Mouse (Mus musculus): Measurements from ENCODE around the gene Mtus2. TPM values are rescaled to one million over a fixed set of nuclear protein-coding genes. Genes with fewer than 3 reads are reported as not detected.
A peak's percentile ranks its signal among the peaks of the same experiment; 100 is the strongest.

Gene Mtus2
- polyA plus RNA-seq, 1 experiment from 2014 or later: 93.6 TPM

GRCm38 (mm10) chr5:148233714-148234113 is 276.6 kb downstream of the Mtus2 start:
- H3K4me1 ChIP-seq (ENCODE audit: control insufficient read depth, insufficient read depth, low read length): no peaks in the 10 kb centered on the region
- no peak for ATAC-seq (replicated peaks; ENCODE audit: insufficient number of reproducible peaks, low FRiP score, low TSS enrichment)
- 80% methylated on average over 18 of the region's 18 CpGs for WGBS (ENCODE audit: insufficient replicate concordance)

GRCm38 (mm10) chr5:148236616-148237015 is 279.5 kb downstream of the Mtus2 start:
- no peak overlapping the region for H3K9ac ChIP-seq (ENCODE audit: low read depth, low read length)
- H3K4me2 ChIP-seq: no peak overlapping the region
- no peaks in the 10 kb centered on the region for H3K9me3 ChIP-seq (replicated peaks; ENCODE audit: control insufficient read depth, low read length)
- H3K4me1 ChIP-seq (ENCODE audit: control insufficient read depth, insufficient read depth, low read length): no peaks in the 10 kb centered on the region
- no peak overlapping the region for H3K4me3 ChIP-seq (ENCODE audit: low read depth, low read length)
- no peak for ATAC-seq (replicated peaks; ENCODE audit: insufficient number of reproducible peaks, low FRiP score, low TSS enrichment)
- no peak overlapping the region for H3K27ac ChIP-seq (ENCODE audit: low read depth, low read length)
- WGBS (ENCODE audit: insufficient replicate concordance): 49% methylated on average over 9 of the region's 9 CpGs
- no peaks in the 10 kb centered on the region for H3K27me3 ChIP-seq (ENCODE audit: control insufficient read depth, insufficient read depth, low read length)
- H3K36me3 ChIP-seq (ENCODE audit: control insufficient read depth, insufficient read depth, low read length): no peaks in the 10 kb centered on the region

More at GRCm38 (mm10) chr5:148233714-148234113, 276.6 kb downstream of the Mtus2 start:
- H3K9ac ChIP-seq (ENCODE audit: low read depth, low read length): no peak overlapping the region
- H3K4me3 ChIP-seq (ENCODE audit: low read depth, low read length): no peak overlapping the region
- no peaks in the 10 kb centered on the region for H3K27me3 ChIP-seq (ENCODE audit: control insufficient read depth, insufficient read depth, low read length)
- no peaks in the 10 kb centered on the region for H3K36me3 ChIP-seq (ENCODE audit: control insufficient read depth, insufficient read depth, low read length)
- H3K4me2 ChIP-seq: no peak overlapping the region
- no peak overlapping the region for H3K27ac ChIP-seq (ENCODE audit: low read depth, low read length)
- H3K9me3 ChIP-seq (replicated peaks; ENCODE audit: control insufficient read depth, low read length): no peaks in the 10 kb centered on the region

DNA sequence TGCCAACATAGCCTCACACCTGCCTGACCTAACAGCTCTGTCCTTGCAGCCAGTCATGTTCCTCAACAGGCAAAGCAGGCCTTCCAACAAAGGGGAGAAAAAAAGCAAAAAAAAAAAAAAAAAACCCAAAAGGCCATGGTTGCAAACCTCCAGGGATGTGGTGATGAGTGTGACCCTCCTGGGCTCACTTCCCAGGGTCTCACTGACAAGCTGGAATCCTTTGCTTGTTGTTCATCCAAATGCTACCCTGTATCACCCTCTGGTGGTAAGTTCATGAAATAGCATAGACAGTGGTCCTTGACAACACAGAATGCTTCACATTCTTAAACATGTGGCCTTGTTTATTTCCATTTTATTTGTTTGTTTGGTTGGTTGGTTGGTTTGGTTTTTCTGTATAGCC is 281.9 kb downstream of the Mtus2 start:
- no peak for ATAC-seq (replicated peaks; ENCODE audit: insufficient number of reproducible peaks, low FRiP score, low TSS enrichment)

DNA sequence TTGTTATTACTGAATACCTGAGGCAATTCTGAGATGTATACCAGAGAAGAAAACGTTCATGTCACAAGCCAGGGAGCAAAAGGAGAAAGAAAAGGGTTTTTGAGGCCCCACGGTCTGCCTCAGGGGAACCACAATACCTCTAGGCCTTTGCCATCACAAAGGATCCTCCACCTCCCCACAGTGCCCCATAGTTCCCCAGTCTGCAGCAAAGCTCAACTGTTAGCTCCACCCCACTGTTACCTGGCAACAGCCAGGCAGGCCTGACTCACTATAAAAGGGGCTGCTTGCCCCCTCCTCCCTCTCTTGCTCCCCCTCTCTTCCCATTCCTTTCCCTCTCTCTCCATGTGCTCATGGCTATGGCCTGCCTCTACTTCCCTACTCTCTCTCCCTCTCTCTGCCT is 282.6 kb downstream of the Mtus2 start:
- no peak overlapping the region for H3K27ac ChIP-seq (ENCODE audit: low read depth, low read length)
- WGBS (ENCODE audit: insufficient replicate concordance): 42% methylated on average over 2 of the region's 2 CpGs
- no peak overlapping the region for H3K4me3 ChIP-seq (ENCODE audit: low read depth, low read length)

More for the DNA sequence above, 281.9 kb downstream of the Mtus2 start:
- H3K4me1 ChIP-seq (ENCODE audit: control insufficient read depth, insufficient read depth, low read length): no peaks in the 10 kb centered on the region
- H3K9ac ChIP-seq (ENCODE audit: low read depth, low read length): no peak overlapping the region
- no peak overlapping the region for H3K27ac ChIP-seq (ENCODE audit: low read depth, low read length)
- no peaks in the 10 kb centered on the region for H3K36me3 ChIP-seq (ENCODE audit: control insufficient read depth, insufficient read depth, low read length)
- H3K4me2 ChIP-seq: no peak overlapping the region
- no peaks in the 10 kb centered on the region for H3K9me3 ChIP-seq (replicated peaks; ENCODE audit: control insufficient read depth, low read length)
- H3K27me3 ChIP-seq (ENCODE audit: control insufficient read depth, insufficient read depth, low read length): no peaks in the 10 kb centered on the region
- H3K4me3 ChIP-seq (ENCODE audit: low read depth, low read length): no peak overlapping the region

DNA sequence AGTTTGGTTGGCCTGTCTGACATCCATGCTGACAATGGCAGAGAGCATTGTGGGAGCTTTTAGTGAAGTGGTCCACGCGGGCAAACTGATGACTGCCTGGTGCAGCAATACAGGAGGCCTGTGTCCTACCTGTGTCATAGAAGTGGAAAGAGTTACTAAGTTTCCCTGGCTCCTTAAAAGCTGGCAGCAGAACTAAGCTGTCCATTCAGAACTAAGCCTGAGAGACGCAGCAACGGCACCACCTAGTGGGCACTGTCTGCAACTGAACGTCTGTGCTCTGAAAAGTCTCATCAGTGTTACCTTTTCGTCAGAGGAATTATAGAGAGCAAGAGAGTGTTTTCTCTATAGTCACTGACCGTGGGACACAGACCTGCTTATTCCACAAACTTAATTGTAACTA is 284.8 kb downstream of the Mtus2 start:
- Histone ChIP-seq H3K4me3 (ENCODE audit: low read depth, low read length) (no peak overlapping the region), H3K4me2 (no peak overlapping the region), H3K4me1 (ENCODE audit: control insufficient read depth, insufficient read depth, low read length) (no peaks in the 10 kb centered on the region), H3K36me3 (ENCODE audit: control insufficient read depth, insufficient read depth, low read length) (no peaks in the 10 kb centered on the region), H3K27ac (ENCODE audit: low read depth, low read length) (no peak overlapping the region), H3K9me3 (replicated peaks; ENCODE audit: control insufficient read depth, low read length) (0 out of 2 replicates have a peak, but pooled peaks cover 2% of the 10 kb centered on the region), H3K9ac (ENCODE audit: low read depth, low read length) (no peak overlapping the region), H3K27me3 (ENCODE audit: control insufficient read depth, insufficient read depth, low read length) (no peaks in the 10 kb centered on the region)
- 7% methylated on average over 7 of the region's 7 CpGs for WGBS (ENCODE audit: insufficient replicate concordance)
- ATAC-seq (replicated peaks; ENCODE audit: insufficient number of reproducible peaks, low FRiP score, low TSS enrichment): no peak

More for the DNA sequence above, 282.6 kb downstream of the Mtus2 start:
- Histone ChIP-seq H3K27me3 (ENCODE audit: control insufficient read depth, insufficient read depth, low read length) (no peaks in the 10 kb centered on the region), H3K36me3 (ENCODE audit: control insufficient read depth, insufficient read depth, low read length) (no peaks in the 10 kb centered on the region), H3K4me2 (no peak overlapping the region), H3K9me3 (replicated peaks; ENCODE audit: control insufficient read depth, low read length) (no peaks in the 10 kb centered on the region), H3K4me1 (ENCODE audit: control insufficient read depth, insufficient read depth, low read length) (no peaks in the 10 kb centered on the region), H3K9ac (ENCODE audit: low read depth, low read length) (no peak overlapping the region)
- no peak for ATAC-seq (replicated peaks; ENCODE audit: insufficient number of reproducible peaks, low FRiP score, low TSS enrichment)

DNA sequence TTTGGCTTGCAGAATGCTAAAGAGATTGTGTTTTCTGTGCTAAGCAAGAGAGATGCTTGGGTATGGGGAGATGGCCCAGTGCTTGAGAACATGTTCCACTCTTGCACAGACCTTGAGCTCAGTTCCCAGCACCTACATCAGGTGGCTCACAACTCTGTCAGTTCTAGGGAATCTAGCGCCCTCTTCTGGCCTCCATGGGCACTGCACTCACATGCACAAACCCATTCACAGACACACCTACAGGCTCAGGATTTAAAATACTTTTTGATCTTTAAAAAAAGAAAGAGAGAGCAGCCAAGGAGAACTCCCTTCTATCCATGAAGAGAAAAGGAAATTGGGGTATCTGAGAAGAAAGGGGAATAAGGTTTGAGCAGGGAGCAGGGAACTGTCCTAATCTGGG is 287.4 kb downstream of the Mtus2 start:
- Histone ChIP-seq H3K4me3 (ENCODE audit: low read depth, low read length) (no peak overlapping the region), H3K9ac (ENCODE audit: low read depth, low read length) (no peak overlapping the region), H3K36me3 (ENCODE audit: control insufficient read depth, insufficient read depth, low read length) (no peaks in the 10 kb centered on the region), H3K27ac (ENCODE audit: low read depth, low read length) (no peak overlapping the region), H3K4me2 (no peak overlapping the region), H3K4me1 (ENCODE audit: control insufficient read depth, insufficient read depth, low read length) (no peaks in the 10 kb centered on the region), H3K27me3 (ENCODE audit: control insufficient read depth, insufficient read depth, low read length) (no peaks in the 10 kb centered on the region), H3K9me3 (replicated peaks; ENCODE audit: control insufficient read depth, low read length) (0 out of 2 replicates have a peak, but pooled peaks cover 2% of the 10 kb centered on the region)
- 38% methylated on average over 1 of the region's 1 CpGs for WGBS (ENCODE audit: insufficient replicate concordance)
- no peak for ATAC-seq (replicated peaks; ENCODE audit: insufficient number of reproducible peaks, low FRiP score, low TSS enrichment)

- Histone ChIP-seq H3K4me1 (ENCODE audit: control insufficient read depth, insufficient read depth, low read length) (no peaks in the 10 kb centered on the region), H3K9ac (ENCODE audit: low read depth, low read length) (no peak overlapping the region), H3K9me3 (replicated peaks; ENCODE audit: control insufficient read depth, low read length) (0 out of 2 replicates have a peak, but pooled peaks cover 2% of the 10 kb centered on the region), H3K4me2 (no peak overlapping the region), H3K36me3 (ENCODE audit: control insufficient read depth, insufficient read depth, low read length) (no peaks in the 10 kb centered on the region), H3K27ac (ENCODE audit: low read depth, low read length) (no peak overlapping the region), H3K27me3 (ENCODE audit: control insufficient read depth, insufficient read depth, low read length) (no peaks in the 10 kb centered on the region), H3K4me3 (ENCODE audit: low read depth, low read length) (no peak overlapping the region)
- 80% methylated on average over 2 of the region's 2 CpGs for WGBS (ENCODE audit: insufficient replicate concordance)
- ATAC-seq (replicated peaks; ENCODE audit: insufficient number of reproducible peaks, low FRiP score, low TSS enrichment): no peak
These were observed 288.3 kb downstream of the Mtus2 start for GRCm38 (mm10) chr5:148245386-148245785.

DNA sequence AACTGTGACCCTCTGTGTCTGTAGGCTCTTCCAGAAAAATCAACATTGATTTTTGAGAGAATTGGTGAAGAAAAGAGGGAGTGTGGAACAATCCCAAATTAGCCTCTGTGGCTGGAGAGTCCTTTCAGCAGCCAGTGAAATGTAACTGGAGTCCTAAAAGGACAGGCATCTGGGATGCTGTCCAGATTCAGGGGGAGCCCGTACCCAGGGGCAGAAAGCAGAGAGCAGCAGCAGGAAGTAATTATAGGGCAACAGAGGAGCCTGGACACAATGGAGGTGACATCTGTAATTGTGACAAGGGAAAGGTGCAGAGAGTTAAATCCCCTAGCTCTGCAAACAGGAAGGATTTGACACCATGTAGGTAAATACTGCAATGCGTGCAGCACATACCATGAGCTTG is 291.1 kb downstream of the Mtus2 start:
- no peak for ATAC-seq (replicated peaks; ENCODE audit: insufficient number of reproducible peaks, low FRiP score, low TSS enrichment)
- H3K9me3 ChIP-seq (replicated peaks; ENCODE audit: control insufficient read depth, low read length): peaks cover 2% of the 10 kb centered on the region; the same call in 1 of the 2 replicates
- H3K27me3 ChIP-seq (ENCODE audit: control insufficient read depth, insufficient read depth, low read length): no peaks in the 10 kb centered on the region
- 0 out of 2 replicates have a peak, but pooled peaks cover 3% of the 10 kb centered on the region for H3K4me1 ChIP-seq (ENCODE audit: control insufficient read depth, insufficient read depth, low read length)
- H3K4me3 ChIP-seq (ENCODE audit: low read depth, low read length): no peak overlapping the region
- no peak overlapping the region for H3K9ac ChIP-seq (ENCODE audit: low read depth, low read length)
- 55% methylated on average over 2 of the region's 2 CpGs for WGBS (ENCODE audit: insufficient replicate concordance)
- no peak overlapping the region for H3K4me2 ChIP-seq
- H3K27ac ChIP-seq (ENCODE audit: low read depth, low read length): no peak overlapping the region
- H3K36me3 ChIP-seq (ENCODE audit: control insufficient read depth, insufficient read depth, low read length): no peaks in the 10 kb centered on the region

- Histone ChIP-seq H3K27ac (ENCODE audit: low read depth, low read length) (peak overlapping the region; percentile 70), H3K4me2 (no peak overlapping the region), H3K9ac (ENCODE audit: low read depth, low read length) (no peak overlapping the region; the same call in 1 of the 2 replicates), H3K4me1 (ENCODE audit: control insufficient read depth, insufficient read depth, low read length) (0 out of 2 replicates have a peak, but pooled peaks cover 3% of the 10 kb centered on the region), H3K9me3 (replicated peaks; ENCODE audit: control insufficient read depth, low read length) (no peaks in the 10 kb centered on the region; the same call in 1 of the 2 replicates), H3K4me3 (ENCODE audit: low read depth, low read length) (no peak overlapping the region), H3K27me3 (ENCODE audit: control insufficient read depth, insufficient read depth, low read length) (no peaks in the 10 kb centered on the region), H3K36me3 (ENCODE audit: control insufficient read depth, insufficient read depth, low read length) (no peaks in the 10 kb centered on the region)
- ATAC-seq (replicated peaks; ENCODE audit: insufficient number of reproducible peaks, low FRiP score, low TSS enrichment): no peak
These were observed 294.7 kb downstream of the Mtus2 start for GRCm38 (mm10) chr5:148251847-148252246.

All from heart, embryonic 11.5 days (tissue).